Mouse (Mus musculus) heart, embryonic 14.5 days (tissue): ENCODE measurements around the gene Efs. TPM values are rescaled to one million over a fixed set of nuclear protein-coding genes. Genes with fewer than 3 reads are reported as not detected.
"Not testable (repeated sequence)": the region's sequence is repeated elsewhere in the genome, so short reads cannot be mapped to it uniquely, and the experiment has no call there.

Experiments used
- ATAC-seq: fragments of 200-750 bp; cut with Nextera tagmentation; 2 replicates; pipeline ENCODE4 v1.8.0; 2017; ENCODE audit warnings: low read depth, moderate TSS enrichment; ENCODE audit not compliant: insufficient number of reproducible peaks, insufficient read depth, low FRiP score
- H3K27ac ChIP-seq, 2 experiments: fragments of 200-500 bp in 1 of 2; fragments of 300-500 bp in 1 of 2; sonication (generic) in 1 of 2; replicated peaks in 1 of 2; 2 replicates each; pipeline ENCODE4 v1.5.1; 2012 to 2014; ENCODE audit warnings: low read depth in 2 of 2, low read length in 2 of 2, control low read depth in 1 of 2, mild to moderate bottlenecking in 1 of 2, mixed read lengths in 1 of 2; ENCODE audit not compliant: control insufficient read depth in 1 of 2, insufficient read depth in 1 of 2
- H3K27me3 ChIP-seq: fragments of 300-500 bp; sonication (generic); 2 replicates; pipeline ENCODE4 v1.6.1; 2014; ENCODE audit warnings: mild to moderate bottlenecking, low read length, control low read depth; ENCODE audit not compliant: control insufficient read depth, insufficient read depth
- H3K36me3 ChIP-seq: fragments of 300-500 bp; sonication (generic); 2 replicates; pipeline ENCODE4 v1.6.1; 2014; ENCODE audit warnings: mild to moderate bottlenecking, control low read depth, low read length, mixed read lengths; ENCODE audit not compliant: control insufficient read depth, insufficient read depth
- H3K4me1 ChIP-seq, 2 experiments: fragments of 200-500 bp in 1 of 2; fragments of 300-500 bp in 1 of 2; sonication (generic) in 1 of 2; 2 replicates each; pipeline ENCODE4 v1.6.1; 2012 to 2014; ENCODE audit warnings: low read length in 2 of 2, control low read depth in 1 of 2, mixed read lengths in 1 of 2; ENCODE audit not compliant: control insufficient read depth in 2 of 2, insufficient read depth in 2 of 2
- H3K4me2 ChIP-seq: fragments of 300-500 bp; sonication (generic); 2 replicates; pipeline ENCODE4 v1.6.1; 2014; ENCODE audit warnings: mild to moderate bottlenecking, low read length
- H3K4me3 ChIP-seq, 2 experiments: fragments of 200-500 bp in 1 of 2; fragments of 300-500 bp in 1 of 2; sonication (generic) in 1 of 2; 2 replicates each; pipeline ENCODE4 v1.5.1; 2012 to 2014; ENCODE audit warnings: low read length in 2 of 2, mild to moderate bottlenecking in 2 of 2, control low read depth in 1 of 2, low read depth in 1 of 2, moderate library complexity in 1 of 2; ENCODE audit not compliant: control insufficient read depth in 1 of 2, insufficient read depth in 1 of 2
- H3K9ac ChIP-seq: fragments of 300-500 bp; sonication (generic); 2 replicates; pipeline ENCODE4 v1.6.1; 2014; ENCODE audit warnings: mild to moderate bottlenecking, low read length
- H3K9me3 ChIP-seq: fragments of 300-500 bp; sonication (generic); 2 replicates; pipeline ENCODE4 v1.6.1; 2016; ENCODE audit warnings: low read length, control low read depth; ENCODE audit not compliant: control insufficient read depth
- WGBS: fragments of 180-500 bp; shearing (Covaris S2); extraction: QIAGEN DNeasy Blood & Tissue Kit; methylation state at CpG from one replicate; pipeline ENCODE4 v1.1.7; 2014; 5-methylcytosine and 5-hydroxymethylcytosine counted together
- polyA plus RNA-seq: library from polyadenylated mRNA; unstranded; fragments of >200 nt; fragmentation: Nextera tagmentation; extraction: Ambion mirVana; gene quantifications from 2 replicates; pipeline ENCODE4 v1.2.1, GENCODE M21; 2014

The Efs gene
- polyA plus RNA-seq, 1 experiment from 2014 or later, result 14.6 TPM

DNA sequence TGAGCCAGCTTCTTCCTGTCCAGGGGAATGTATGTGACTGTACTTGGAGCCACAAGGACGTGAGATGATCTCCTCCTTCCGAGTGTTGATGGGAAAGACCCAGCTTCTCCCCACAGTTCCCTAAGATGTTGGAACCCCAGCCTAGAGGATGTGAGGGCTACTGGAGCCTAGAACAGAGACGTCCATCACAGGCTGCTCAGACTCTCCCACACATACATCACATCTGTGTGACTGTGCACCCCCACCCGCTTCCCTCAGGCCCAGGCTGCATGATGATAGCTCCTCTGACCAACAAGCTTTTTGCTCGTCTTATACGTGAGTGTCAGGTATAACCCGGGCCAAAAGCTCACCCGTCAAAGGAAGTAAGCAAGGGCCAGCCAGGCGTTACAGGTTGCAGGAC, 22.9 kb upstream of the Efs start:
- H3K36me3 ChIP-seq, result peaks cover 100% of the 10 kb centered on the region
- peaks cover 2 to 3% of the 10 kb centered on the region in 2 experiments; a peak in 1 of 4 replicates for H3K4me1 ChIP-seq
- ATAC-seq, result no peak
- no peak overlapping the region for H3K27ac ChIP-seq
- H3K4me2 ChIP-seq, result no peak overlapping the region
- H3K27me3 ChIP-seq, result no peaks in the 10 kb centered on the region
- no peak overlapping the region for H3K9ac ChIP-seq
- H3K4me3 ChIP-seq, result no peak overlapping the region
- WGBS, result 66% methylated on average over 9 of the region's 9 CpGs
- H3K9me3 ChIP-seq, result no peaks in the 10 kb centered on the region

- not testable (repeated sequence) for H3K27me3 ChIP-seq, H3K9me3 ChIP-seq, ATAC-seq, H3K4me2 ChIP-seq, H3K27ac ChIP-seq, H3K4me3 ChIP-seq, H3K4me1 ChIP-seq, H3K9ac ChIP-seq
- WGBS, result 85% methylated on average over 11 of the region's 11 CpGs
- H3K36me3 ChIP-seq, result peaks cover 100% of the 10 kb centered on the region
Measured at GRCm38 (mm10) chr14:54947008-54947407, 21.1 kb upstream of the Efs start.

DNA sequence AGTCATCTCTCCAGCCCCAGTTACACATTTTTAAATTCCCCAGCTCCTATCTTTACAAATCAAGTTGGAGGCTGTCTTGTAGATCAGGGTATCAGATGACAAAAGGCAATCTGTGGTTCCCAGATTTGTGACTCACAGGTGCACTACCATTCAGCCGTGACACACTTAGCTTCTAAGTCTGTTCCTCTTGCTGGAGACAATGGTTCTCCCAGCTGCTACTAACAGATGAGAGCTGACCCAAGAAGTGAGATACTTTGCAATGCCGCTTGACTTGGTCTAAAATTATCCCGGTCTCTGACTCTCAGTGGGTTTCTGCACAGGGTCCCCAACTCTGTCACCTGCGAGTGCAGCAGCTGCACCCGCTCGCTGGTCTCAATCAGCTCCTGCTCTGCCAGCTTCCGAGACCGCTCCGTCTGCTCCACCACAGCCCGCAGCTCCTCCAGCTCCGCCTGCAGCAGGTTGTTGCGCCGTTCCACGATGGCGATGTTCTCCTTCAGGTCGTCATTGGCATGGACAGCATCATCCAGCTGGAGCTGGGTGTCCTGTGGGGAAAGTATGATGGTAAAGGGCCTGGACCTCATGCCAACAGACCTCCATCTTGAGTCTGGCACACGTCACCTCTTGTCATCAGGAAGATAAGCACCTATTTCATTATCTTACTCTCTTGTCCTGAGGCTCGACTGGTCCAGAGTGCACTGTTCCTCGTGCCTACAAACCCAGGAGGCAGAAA, 20.2 kb upstream of the Efs start:
- Histone ChIP-seq H3K4me3 (no peak overlapping the region), H3K27ac (0 out of 4 replicates have a peak overlapping the region, but pooled peaks of 1 of the 2 experiments have one; percentile 14), H3K36me3 (peaks cover 100% of the 10 kb centered on the region), H3K4me1 (peaks cover 2 to 3% of the 10 kb centered on the region in 2 experiments; a peak in 1 of 4 replicates), H3K4me2 (no peak overlapping the region), H3K9me3 (no peaks in the 10 kb centered on the region), H3K9ac (no peak overlapping the region), H3K27me3 (no peaks in the 10 kb centered on the region)
- ATAC-seq, result no peak
- WGBS, result 34% methylated on average over 19 of the region's 19 CpGs

DNA sequence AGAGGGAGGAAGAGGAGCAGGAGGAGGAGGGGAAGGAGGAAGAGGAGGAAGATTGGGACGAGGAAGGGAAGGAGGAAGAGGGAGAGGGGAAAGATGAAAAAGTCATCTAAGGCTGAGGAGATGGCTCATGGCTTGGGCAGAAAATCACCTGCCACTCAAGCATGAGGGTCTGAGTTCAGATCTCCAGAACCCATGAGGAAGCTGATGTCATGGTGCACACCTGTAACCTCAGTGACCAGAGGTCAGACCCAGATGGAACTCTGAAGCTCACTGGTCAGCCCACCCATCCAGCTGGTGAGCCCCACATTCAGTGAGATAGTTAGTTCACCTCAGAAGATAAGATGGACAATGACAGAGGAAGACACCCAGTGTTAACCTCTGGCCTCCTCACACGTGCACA, 19.0 kb upstream of the Efs start:
- Histone ChIP-seq H3K9me3 (no peaks in the 10 kb centered on the region), H3K9ac (no peak overlapping the region), H3K4me2 (no peak overlapping the region), H3K27me3 (no peaks in the 10 kb centered on the region), H3K27ac (no peak overlapping the region), H3K36me3 (peaks cover 100% of the 10 kb centered on the region), H3K4me1 (peaks cover 2 to 3% of the 10 kb centered on the region in 2 experiments; a peak in 1 of 4 replicates), H3K4me3 (no peak overlapping the region)
- ATAC-seq, result no peak
- 62% methylated on average over 2 of the region's 2 CpGs for WGBS

GRCm38 (mm10) chr14:54943971-54944370, 18.0 kb upstream of the Efs start:
- no peak for ATAC-seq
- Histone ChIP-seq H3K9me3 (no peaks in the 10 kb centered on the region), H3K9ac (no peak overlapping the region), H3K27ac (0 out of 4 replicates have a peak overlapping the region, but pooled peaks of 1 of the 2 experiments have one; percentile 19), H3K4me3 (no peak overlapping the region), H3K4me2 (no peak overlapping the region), H3K36me3 (peaks cover 95% of the 10 kb centered on the region), H3K27me3 (no peaks in the 10 kb centered on the region), H3K4me1 (peaks cover 0 to 3% of the 10 kb centered on the region in 2 experiments; a peak in 1 of 4 replicates)
- WGBS, result 88% methylated on average over 7 of the region's 7 CpGs

GRCm38 (mm10) chr14:54942479-54942878, 16.6 kb upstream of the Efs start:
- no peak overlapping the region for H3K4me2 ChIP-seq
- no peak for ATAC-seq
- H3K9ac ChIP-seq, result no peak overlapping the region
- H3K36me3 ChIP-seq, result peaks cover 80% of the 10 kb centered on the region
- no peak overlapping the region for H3K27ac ChIP-seq
- no peaks in the 10 kb centered on the region for H3K27me3 ChIP-seq
- H3K4me3 ChIP-seq, result no peak overlapping the region
- no peaks in the 10 kb centered on the region for H3K9me3 ChIP-seq
- H3K4me1 ChIP-seq, result peaks cover 2 to 4% of the 10 kb centered on the region in 2 experiments; a peak in 1 of 4 replicates
- WGBS, result 74% methylated on average over 8 of the region's 8 CpGs

GRCm38 (mm10) chr14:54941024-54941978, 15.4 kb upstream of the Efs start:
- Histone ChIP-seq H3K9ac (no peak overlapping the region), H3K9me3 (no peaks in the 10 kb centered on the region), H3K27ac (peak overlapping the region in 1 of 2 experiments; percentile 12; a peak in 1 of 4 replicates), H3K36me3 (peaks cover 68% of the 10 kb centered on the region), H3K4me3 (no peak overlapping the region), H3K27me3 (no peaks in the 10 kb centered on the region), H3K4me1 (peaks cover 5% of the 10 kb centered on the region in 2 experiments; a peak in 2 of 4 replicates), H3K4me2 (no peak overlapping the region)
- 57% methylated on average over 13 of the region's 13 CpGs for WGBS
- ATAC-seq, result no peak
